Mouse (Mus musculus) left cerebral cortex, adult 2 months (tissue): ENCODE measurements at regions not wholly inside any gene's neighbourhood (a gene's known extent, or its start where the extent isn't known, plus 50 kb on each side); places are given as distances from the start of the nearest gene placed in this dataset.

ENCODE experiments used
- DNase-seq, 2 experiments: peaks; one replicate each; pipeline ENCODE4 v3.0.0; 2021 to 2022; ENCODE audit warnings: low spot score in 2 of 2, mixed read lengths in 1 of 2; ENCODE audit errors: extremely low spot score in 1 of 2
- H3K27ac ChIP-seq: fragments of 200-600 bp; 2 replicates; pipeline ENCODE4 v1.8.1; 2022
- H3K4me3 ChIP-seq: fragments of 200-600 bp; 2 replicates; pipeline ENCODE4 v1.8.1; 2022
- CTCF ChIP-seq: fragments of 200-600 bp; IDR thresholded peaks from 2 replicates; pipeline ENCODE4 v1.8.1; 2022; ENCODE audit warnings: antibody characterized with exemption, mild to moderate bottlenecking, moderate library complexity
- intact Hi-C: fragments of 180-260 bp; cut with DNase I; formaldehyde crosslinking; loops from one replicate; pipeline ENCODE4 v1.15.1; 2025

DNA sequence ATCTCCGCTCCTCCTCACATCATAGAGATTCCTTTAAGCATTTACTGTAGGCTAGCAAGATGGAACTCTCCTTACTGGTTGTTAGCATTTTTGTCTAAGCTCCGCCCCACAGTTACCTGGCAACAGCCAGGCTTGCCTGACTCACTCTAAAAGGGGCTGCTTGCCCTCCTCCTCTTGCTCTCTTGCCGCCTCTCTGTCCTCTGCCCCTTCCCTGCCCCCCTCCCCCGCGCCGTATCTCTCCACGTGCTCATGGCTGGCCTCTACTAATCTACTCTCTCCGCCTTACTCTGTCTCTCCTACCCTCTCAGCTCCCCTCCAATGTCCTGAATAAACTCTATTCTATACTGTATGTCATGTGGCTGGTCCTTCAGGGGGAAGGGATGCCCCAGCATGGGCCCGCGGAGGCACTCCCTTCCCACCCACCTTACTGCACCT is 59.9 kb upstream of the Zfp644 start:
- Histone ChIP-seq H3K4me3 (peak overlapping the region; percentile 24; the same call in 1 of the 2 replicates), H3K27ac (no peak overlapping the region)
- TF ChIP-seq CTCF, result no peak
- intact Hi-C loops, result no loop called here
- DNase-seq, result no peak

DNA sequence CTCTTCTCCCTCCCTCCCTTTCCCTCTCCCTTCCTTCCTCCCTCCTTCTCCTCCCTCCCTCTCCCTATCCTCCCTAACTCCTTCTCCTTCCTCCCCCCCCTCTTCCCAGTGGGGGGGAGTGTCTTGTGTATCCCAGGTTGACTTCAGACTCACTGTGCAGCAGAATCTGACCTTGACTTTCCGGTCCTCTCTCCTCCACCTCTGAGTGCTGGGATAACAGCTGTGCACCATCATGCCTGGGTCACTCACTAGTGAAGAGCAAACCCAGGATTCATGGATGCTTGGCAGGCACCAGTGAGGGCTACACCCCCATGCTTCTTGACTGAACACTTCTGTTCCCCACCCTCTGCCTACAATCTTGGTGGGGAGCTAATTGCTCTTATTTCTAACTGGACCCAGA is 56.2 kb upstream of the Zfp644 start:
- intact Hi-C loops, result no loop called here
- DNase-seq, result no peak
- H3K27ac ChIP-seq, result no peak overlapping the region
- no peak overlapping the region for H3K4me3 ChIP-seq
- no peak for TF ChIP-seq CTCF

DNA sequence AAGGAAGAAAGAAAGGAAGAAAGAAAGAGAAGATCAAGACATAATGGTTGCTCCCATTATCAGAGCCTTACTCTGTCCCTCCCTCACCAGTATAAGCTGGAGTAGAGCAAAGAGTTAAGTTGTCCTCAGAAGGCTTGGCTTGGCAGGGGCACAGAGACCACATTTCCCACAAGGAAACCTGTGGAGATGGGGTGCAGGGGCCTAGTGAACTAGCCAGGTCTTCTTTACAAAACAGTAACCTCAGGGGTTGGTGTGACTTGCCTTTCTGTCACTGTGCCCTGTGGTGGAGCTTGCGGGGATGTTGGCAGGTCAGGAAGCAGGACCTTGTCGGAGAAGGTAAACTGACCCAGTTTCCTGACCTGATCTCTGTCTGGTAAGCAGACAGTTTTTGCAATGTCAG is 53.1 kb upstream of the Zfp644 start:
- intact Hi-C loops, result no loop called here
- Histone ChIP-seq H3K27ac (no peak overlapping the region), H3K4me3 (no peak overlapping the region)
- DNase-seq, result no peak
- no peak for TF ChIP-seq CTCF

DNA sequence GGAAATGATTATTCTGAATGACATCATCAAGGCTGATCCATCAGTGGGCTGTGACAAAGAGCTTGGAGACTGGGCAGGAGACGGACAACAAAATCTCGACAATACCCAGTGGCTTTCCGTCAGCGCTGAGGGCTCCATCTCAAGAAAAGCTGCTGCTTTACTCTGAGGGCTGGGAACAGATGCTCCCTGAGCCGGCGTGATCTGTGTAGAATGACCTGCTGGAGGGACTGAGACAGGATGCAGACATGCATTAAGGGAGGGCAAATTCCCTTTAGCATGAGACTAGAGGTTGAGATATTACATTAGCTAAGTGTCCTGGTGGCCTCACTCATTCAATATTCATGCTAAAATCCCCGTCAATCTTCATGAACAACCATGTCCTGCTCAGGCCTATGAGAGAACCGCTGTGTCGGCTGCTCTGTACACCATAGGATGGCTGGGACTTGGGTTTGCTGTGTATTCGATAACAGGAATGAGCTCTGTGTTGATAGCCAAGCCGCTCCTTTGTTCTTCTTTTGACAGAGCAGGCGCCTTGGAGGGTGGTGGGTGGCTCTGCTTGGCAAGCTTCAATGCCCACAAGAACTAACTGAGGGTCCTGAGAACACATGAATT is 51.5 kb upstream of the Zfp644 start:
- TF ChIP-seq CTCF, result no peak
- no peak overlapping the region for H3K4me3 ChIP-seq
- no peak overlapping the region for H3K27ac ChIP-seq
- no peak for DNase-seq
- intact Hi-C loops, result no loop called here
